Mouse (Mus musculus): Measurements from ENCODE around the gene Ppp2ca. TPM values are rescaled to one million over a fixed set of nuclear protein-coding genes. Genes with fewer than 3 reads are reported as not detected.
"Not testable (repeated sequence)": the region's sequence is repeated elsewhere in the genome, so short reads cannot be mapped to it uniquely, and the experiment has no call there.

The Ppp2ca gene
- polyA plus RNA-seq, 1 experiment from 2014 or later = 20.2 TPM

GRCm38 (mm10) chr11:52163926-52164325 lies 65.4 kb downstream of the Ppp2ca start:
- no peak overlapping the region for H3K27ac ChIP-seq (ENCODE audit: low read length)
- no peaks in the 10 kb centered on the region for H3K36me3 ChIP-seq (ENCODE audit: control insufficient read depth, insufficient read depth, low read length)
- no peak overlapping the region for H3K4me3 ChIP-seq (ENCODE audit: low read length)
- H3K4me2 ChIP-seq (ENCODE audit: low read depth, low read length) = no peak overlapping the region
- no peak overlapping the region for H3K9ac ChIP-seq (ENCODE audit: low read depth, low read length)
- no peaks in the 10 kb centered on the region for H3K4me1 ChIP-seq (ENCODE audit: control insufficient read depth, insufficient read depth, low read length)
- 28% methylated on average over 10 of the region's 10 CpGs for WGBS
- ATAC-seq = no peak
- H3K27me3 ChIP-seq (replicated peaks; ENCODE audit: control insufficient read depth, insufficient read depth, low read length) = no peaks in the 10 kb centered on the region; the same call in 1 of the 2 replicates
- no peaks in the 10 kb centered on the region for H3K9me3 ChIP-seq (ENCODE audit: control insufficient read depth, low read length)

DNA sequence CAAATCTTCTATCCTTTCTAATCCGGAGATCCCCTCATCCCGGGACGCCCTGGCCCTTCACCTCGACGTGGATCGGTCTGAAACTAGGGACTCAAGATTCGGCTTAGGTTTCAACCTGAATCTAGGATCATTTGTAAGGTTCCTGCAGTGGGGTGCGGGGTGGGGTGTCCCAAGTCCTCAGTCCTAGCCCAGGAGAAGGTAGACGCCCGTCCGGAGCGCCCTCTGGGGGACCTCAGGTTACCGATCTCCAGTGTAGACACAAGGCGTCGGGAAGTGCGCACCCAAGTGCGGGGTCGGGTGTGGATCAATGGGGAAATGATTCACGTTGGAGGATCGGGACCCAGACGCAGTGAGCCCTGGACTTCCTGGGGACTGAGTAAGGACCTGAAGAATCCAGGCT lies 68.6 kb downstream of the Ppp2ca start:
- ATAC-seq = no peak

DNA sequence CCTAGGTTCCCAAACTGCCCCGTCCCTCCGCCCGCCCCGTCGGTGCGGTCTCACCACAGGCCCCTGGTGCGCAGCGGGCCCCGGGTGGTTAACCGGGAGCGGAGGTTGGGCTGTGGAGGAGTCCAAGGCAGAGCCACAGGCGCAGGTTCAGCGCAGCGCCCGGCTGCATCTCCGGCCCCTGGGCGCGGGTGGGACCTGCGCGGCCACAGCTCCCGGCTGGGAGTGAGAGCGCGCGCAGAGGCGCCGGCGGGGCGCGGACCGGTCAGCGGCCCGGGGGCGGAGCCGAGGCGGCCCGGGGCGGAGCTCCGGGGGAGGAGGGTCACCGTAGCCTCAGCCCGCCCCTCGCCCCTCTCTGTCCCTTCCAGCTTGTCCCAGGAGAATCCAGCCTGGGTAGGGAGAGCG lies 69.4 kb downstream of the Ppp2ca start:
- WGBS = 1% methylated on average over 34 of the region's 42 CpGs
- ATAC-seq = peak; percentile 89
- Histone ChIP-seq H3K9ac (ENCODE audit: low read depth, low read length) (peak overlapping the region; percentile 62), H3K4me3 (ENCODE audit: low read length) (peak overlapping the region; percentile 58), H3K4me2 (ENCODE audit: low read depth, low read length) (peak overlapping the region; percentile 77)
- not testable (repeated sequence) for H3K4me1 ChIP-seq (ENCODE audit: control insufficient read depth, insufficient read depth, low read length); H3K27me3 ChIP-seq (replicated peaks; ENCODE audit: control insufficient read depth, insufficient read depth, low read length); H3K36me3 ChIP-seq (ENCODE audit: control insufficient read depth, insufficient read depth, low read length); H3K27ac ChIP-seq (ENCODE audit: low read length); H3K9me3 ChIP-seq (ENCODE audit: control insufficient read depth, low read length)

More for the DNA sequence above, 68.6 kb downstream of the Ppp2ca start:
- Histone ChIP-seq H3K27ac (ENCODE audit: low read length) (no peak overlapping the region), H3K27me3 (replicated peaks; ENCODE audit: control insufficient read depth, insufficient read depth, low read length) (no peaks in the 10 kb centered on the region; the same call in 1 of the 2 replicates), H3K9me3 (ENCODE audit: control insufficient read depth, low read length) (no peaks in the 10 kb centered on the region), H3K4me1 (ENCODE audit: control insufficient read depth, insufficient read depth, low read length) (no peaks in the 10 kb centered on the region), H3K36me3 (ENCODE audit: control insufficient read depth, insufficient read depth, low read length) (no peaks in the 10 kb centered on the region), H3K9ac (ENCODE audit: low read depth, low read length) (no peak overlapping the region), H3K4me3 (ENCODE audit: low read length) (peak overlapping the region; percentile 1; the same call in 1 of the 2 replicates), H3K4me2 (ENCODE audit: low read depth, low read length) (peak overlapping the region; percentile 77; the same call in 1 of the 2 replicates)
- 2% methylated on average over 21 of the region's 21 CpGs for WGBS

DNA sequence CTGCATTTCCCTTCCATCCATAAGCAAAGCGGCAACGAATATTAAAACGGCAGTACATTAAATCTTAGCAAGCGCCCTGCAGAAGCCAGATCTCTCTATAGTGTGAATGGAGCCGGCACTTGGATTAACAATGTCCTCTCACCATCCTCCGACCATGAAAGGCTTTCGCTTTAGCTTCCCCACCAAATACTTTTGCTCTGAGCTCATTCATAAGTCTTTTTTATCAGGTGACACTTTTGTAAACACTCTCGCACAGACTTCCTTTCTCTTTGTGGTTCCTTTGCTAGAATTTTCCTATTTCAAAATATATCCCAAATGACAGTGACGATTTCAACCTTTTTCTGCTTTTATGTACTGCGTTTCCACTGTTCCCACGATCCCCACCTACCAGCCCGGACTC lies 70.0 kb downstream of the Ppp2ca start:
- Histone ChIP-seq H3K4me3 (ENCODE audit: low read length) (peak overlapping the region; percentile 58), H3K4me1 (ENCODE audit: control insufficient read depth, insufficient read depth, low read length) (no peaks in the 10 kb centered on the region), H3K27ac (ENCODE audit: low read length) (no peak overlapping the region), H3K36me3 (ENCODE audit: control insufficient read depth, insufficient read depth, low read length) (no peaks in the 10 kb centered on the region), H3K27me3 (replicated peaks; ENCODE audit: control insufficient read depth, insufficient read depth, low read length) (no peaks in the 10 kb centered on the region; the same call in 1 of the 2 replicates), H3K9me3 (ENCODE audit: control insufficient read depth, low read length) (no peaks in the 10 kb centered on the region), H3K9ac (ENCODE audit: low read depth, low read length) (peak overlapping the region; percentile 19; the same call in 1 of the 2 replicates), H3K4me2 (ENCODE audit: low read depth, low read length) (peak overlapping the region; percentile 77)
- ATAC-seq = no peak
- WGBS = 11% methylated on average over 12 of the region's 12 CpGs

Small RNA genes within 50 kb of the gene (microRNA-seq; reads per million reads assigned to microRNA genes)
- not detected for gene Gm24157
- gene Mir3061 = 10.5 reads per million, percentile 22 among the genes with 10 or more reads in this experiment

Other genes with a start within 250 kb of the Ppp2ca start
- gene Jade2, start 241.0 kb upstream of the Ppp2ca start, polyA plus RNA-seq (2015; fragmentation: Nextera tagmentation; extraction: Ambion mirVana) = 1.3 and 1.5 TPM in 2 replicates
- gene Cdkn2aipnl, start 131.0 kb upstream of the Ppp2ca start, polyA plus RNA-seq (2015; fragmentation: Nextera tagmentation; extraction: Ambion mirVana) = 81.5 and 87.0 TPM in 2 replicates
- gene Ube2b, start 97.9 kb upstream of the Ppp2ca start, polyA plus RNA-seq (2015; fragmentation: Nextera tagmentation; extraction: Ambion mirVana) = 185 and 201 TPM in 2 replicates
- gene Cdkl3, start 94.5 kb upstream of the Ppp2ca start, polyA plus RNA-seq (2015; fragmentation: Nextera tagmentation; extraction: Ambion mirVana) = 4.2 and 6.0 TPM in 2 replicates
- not detected in 2 replicates for gene Olfr1373, start 46.8 kb downstream of the Ppp2ca start, polyA plus RNA-seq (2015; fragmentation: Nextera tagmentation; extraction: Ambion mirVana)
- not detected in 2 replicates for gene Olfr1371, start 115.3 kb downstream of the Ppp2ca start, polyA plus RNA-seq (2015; fragmentation: Nextera tagmentation; extraction: Ambion mirVana)
- 708 and 723 TPM in 2 replicates for gene Skp1a, start 133.3 kb downstream of the Ppp2ca start, polyA plus RNA-seq (2015; fragmentation: Nextera tagmentation; extraction: Ambion mirVana)
- 2.9 and 3.4 TPM in 2 replicates for gene Tcf7, start 184.3 kb downstream of the Ppp2ca start, polyA plus RNA-seq (2015; fragmentation: Nextera tagmentation; extraction: Ambion mirVana)